Mouse (Mus musculus): ENCODE data around the gene Nckap5l. TPM values are rescaled to one million over a fixed set of nuclear protein-coding genes. Genes with fewer than 3 reads are reported as not detected.
A peak's percentile ranks its signal among the peaks of the same experiment; 100 is the strongest.

Nckap5l gene
- total and polyA plus RNA-seq, 2 experiments from 2014 or later: 10.3 to 17.6 TPM

- Histone ChIP-seq H3K4me2 (ENCODE audit: low read depth) (no peak overlapping the region), H3K4me3 (ENCODE audit: low read depth, low read length) (no peak overlapping the region), H3K9ac (no peak overlapping the region), H3K36me3 (ENCODE audit: insufficient read depth) (no peaks in the 10 kb centered on the region), H3K27me3 (ENCODE audit: insufficient read depth, low read length) (no peaks in the 10 kb centered on the region), H3K9me3 (ENCODE audit: low read length) (no peaks in the 10 kb centered on the region), H3K27ac (ENCODE audit: low read depth, low read length) (no peak overlapping the region), H3K4me1 (ENCODE audit: insufficient read depth) (peaks cover 5% of the 10 kb centered on the region)
- ATAC-seq: no peak
- 67% methylated on average over 6 of the region's 6 CpGs for WGBS
- TF ChIP-seq CTCF (IDR thresholded peaks at IDR 0.05; ENCODE audit: low read depth): no peak
- DNase-seq: no peak
These were observed 42.2 kb upstream of the Nckap5l start for GRCm38 (mm10) chr15:99499726-99500125.

- DNase-seq (no peak), ATAC-seq (no peak)
- Histone ChIP-seq H3K27me3 (ENCODE audit: insufficient read depth, low read length) (no peaks in the 10 kb centered on the region), H3K4me2 (ENCODE audit: low read depth) (no peak overlapping the region), H3K9ac (no peak overlapping the region), H3K4me1 (ENCODE audit: insufficient read depth) (peaks cover 5% of the 10 kb centered on the region), H3K9me3 (ENCODE audit: low read length) (no peaks in the 10 kb centered on the region), H3K4me3 (ENCODE audit: low read depth, low read length) (no peak overlapping the region), H3K36me3 (ENCODE audit: insufficient read depth) (no peaks in the 10 kb centered on the region), H3K27ac (ENCODE audit: low read depth, low read length) (no peak overlapping the region)
- 81% methylated on average over 4 of the region's 4 CpGs for WGBS
- TF ChIP-seq CTCF (IDR thresholded peaks at IDR 0.05; ENCODE audit: low read depth): no peak
These were observed 41.2 kb upstream of the Nckap5l start for GRCm38 (mm10) chr15:99498781-99499180.

- 73% methylated on average over 4 of the region's 4 CpGs for WGBS
- peaks cover 5% of the 10 kb centered on the region for H3K4me1 ChIP-seq (ENCODE audit: insufficient read depth)
- no peak overlapping the region for H3K9ac ChIP-seq
- no peaks in the 10 kb centered on the region for H3K9me3 ChIP-seq (ENCODE audit: low read length)
- no peaks in the 10 kb centered on the region for H3K27me3 ChIP-seq (ENCODE audit: insufficient read depth, low read length)
- H3K4me3 ChIP-seq (ENCODE audit: low read depth, low read length): no peak overlapping the region
- no peak overlapping the region for H3K27ac ChIP-seq (ENCODE audit: low read depth, low read length)
- no peak overlapping the region for H3K4me2 ChIP-seq (ENCODE audit: low read depth)
- no peak for TF ChIP-seq CTCF (IDR thresholded peaks at IDR 0.05; ENCODE audit: low read depth)
- DNase-seq: no peak
- ATAC-seq: no peak
- no peaks in the 10 kb centered on the region for H3K36me3 ChIP-seq (ENCODE audit: insufficient read depth)
These were observed 40.8 kb upstream of the Nckap5l start for GRCm38 (mm10) chr15:99498356-99498755.

GRCm38 (mm10) chr15:99497527-99498242 lies 40.1 kb upstream of the Nckap5l start:
- Histone ChIP-seq H3K36me3 (ENCODE audit: insufficient read depth) (no peaks in the 10 kb centered on the region), H3K4me3 (ENCODE audit: low read depth, low read length) (no peak overlapping the region), H3K9ac (no peak overlapping the region), H3K4me2 (ENCODE audit: low read depth) (no peak overlapping the region), H3K9me3 (ENCODE audit: low read length) (no peaks in the 10 kb centered on the region), H3K4me1 (ENCODE audit: insufficient read depth) (peaks cover 5% of the 10 kb centered on the region), H3K27ac (ENCODE audit: low read depth, low read length) (no peak overlapping the region), H3K27me3 (ENCODE audit: insufficient read depth, low read length) (no peaks in the 10 kb centered on the region)
- DNase-seq (peak; percentile 52), ATAC-seq (peak; percentile 18)
- 41% methylated on average over 12 of the region's 12 CpGs for WGBS
- no peak for TF ChIP-seq CTCF (IDR thresholded peaks at IDR 0.05; ENCODE audit: low read depth)

GRCm38 (mm10) chr15:99497061-99497460 lies 39.5 kb upstream of the Nckap5l start:
- H3K36me3 ChIP-seq (ENCODE audit: insufficient read depth): no peaks in the 10 kb centered on the region
- H3K9me3 ChIP-seq (ENCODE audit: low read length): no peaks in the 10 kb centered on the region
- H3K4me1 ChIP-seq (ENCODE audit: insufficient read depth): peaks cover 5% of the 10 kb centered on the region
- no peak overlapping the region for H3K4me2 ChIP-seq (ENCODE audit: low read depth)
- H3K27ac ChIP-seq (ENCODE audit: low read depth, low read length): no peak overlapping the region
- no peak overlapping the region for H3K4me3 ChIP-seq (ENCODE audit: low read depth, low read length)
- WGBS: 14% methylated on average over 4 of the region's 4 CpGs
- ATAC-seq: peak; percentile 89
- 0 out of 2 replicates have a peak, but pooled peaks cover 4% of the 10 kb centered on the region for H3K27me3 ChIP-seq (ENCODE audit: insufficient read depth, low read length)
- no peak overlapping the region for H3K9ac ChIP-seq
- peak; percentile 90 for DNase-seq
- TF ChIP-seq CTCF (IDR thresholded peaks at IDR 0.05; ENCODE audit: low read depth): peak; percentile 93

- DNase-seq: no peak
- TF ChIP-seq CTCF (IDR thresholded peaks at IDR 0.05; ENCODE audit: low read depth): no peak
- Histone ChIP-seq H3K9ac (no peak overlapping the region), H3K4me3 (ENCODE audit: low read depth, low read length) (no peak overlapping the region), H3K36me3 (ENCODE audit: insufficient read depth) (no peaks in the 10 kb centered on the region), H3K9me3 (ENCODE audit: low read length) (no peaks in the 10 kb centered on the region), H3K4me2 (ENCODE audit: low read depth) (no peak overlapping the region), H3K4me1 (ENCODE audit: insufficient read depth) (no peaks in the 10 kb centered on the region), H3K27ac (ENCODE audit: low read depth, low read length) (no peak overlapping the region), H3K27me3 (ENCODE audit: insufficient read depth, low read length) (no peaks in the 10 kb centered on the region)
- 74% methylated on average over 6 of the region's 6 CpGs for WGBS
- ATAC-seq: no peak
These were observed 27.2 kb upstream of the Nckap5l start for GRCm38 (mm10) chr15:99484745-99485144.

- H3K4me2 ChIP-seq (ENCODE audit: low read depth): no peak overlapping the region
- TF ChIP-seq CTCF (IDR thresholded peaks at IDR 0.05; ENCODE audit: low read depth): no peak
- DNase-seq (no peak), ATAC-seq (no peak)
- no peaks in the 10 kb centered on the region for H3K27me3 ChIP-seq (ENCODE audit: insufficient read depth, low read length)
- no peaks in the 10 kb centered on the region for H3K36me3 ChIP-seq (ENCODE audit: insufficient read depth)
- no peak overlapping the region for H3K27ac ChIP-seq (ENCODE audit: low read depth, low read length)
- WGBS: 86% methylated on average over 1 of the region's 1 CpGs
- H3K9me3 ChIP-seq (ENCODE audit: low read length): no peaks in the 10 kb centered on the region
- H3K9ac ChIP-seq: no peak overlapping the region
- 0 out of 2 replicates have a peak, but pooled peaks cover 4% of the 10 kb centered on the region for H3K4me1 ChIP-seq (ENCODE audit: insufficient read depth)
- H3K4me3 ChIP-seq (ENCODE audit: low read depth, low read length): no peak overlapping the region
These were observed 18.3 kb upstream of the Nckap5l start for GRCm38 (mm10) chr15:99475814-99476213.

Data from forebrain, postnatal 0 days (tissue).